1 mouse cellular context compared by ENCODE assay signal in the genomic region with DNA sequence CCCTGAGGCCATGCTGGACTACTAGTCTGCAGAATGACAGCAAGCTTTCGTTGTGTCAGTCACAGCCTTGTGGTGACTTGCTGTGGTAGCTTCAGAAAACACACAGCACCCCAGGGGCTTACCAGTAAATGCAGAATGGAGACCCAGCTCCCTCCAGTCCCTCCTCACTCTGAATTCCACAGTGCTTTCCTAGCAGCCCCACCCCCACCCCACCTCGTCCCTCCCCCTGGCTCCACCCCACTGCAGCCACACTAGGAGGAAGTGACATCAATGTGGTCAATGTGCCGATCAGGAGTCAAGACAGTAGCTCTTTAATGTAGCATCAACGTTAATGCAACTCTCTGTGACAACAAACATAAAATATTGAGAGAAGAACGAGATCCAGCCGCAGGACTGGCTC.
A peak's percentile ranks its signal among the peaks of the same experiment; 100 is the strongest.
TF ChIP-seq lines count a peak whose summit lies in the region.

No protein-coding gene starts in this region.

TF ChIP-seq in CH12.LX, 34 proteins besides CTCF, POLR2A, EP300 and RAD21 (continued from another document):
- TF ChIP-seq MYC (IDR thresholded peaks at IDR 0.05; ENCODE audit: low read depth, low read length) = no peak
- no peak for TF ChIP-seq ZNF384 (IDR thresholded peaks at IDR 0.05; ENCODE audit: low read depth, low read length)
- TF ChIP-seq SIN3A (IDR thresholded peaks at IDR 0.05; ENCODE audit: low read length) = peak; percentile 60; the same call in 1 of the 2 replicates
- TF ChIP-seq USF1 (IDR thresholded peaks at IDR 0.05; ENCODE audit: low read depth, low read length) = no peak
- TF ChIP-seq ELF1 (IDR thresholded peaks at IDR 0.05; ENCODE audit: low read depth, low read length) = no peak
- TF ChIP-seq MEF2A (IDR thresholded peaks at IDR 0.05; ENCODE audit: borderline replicate concordance, low read depth, low read length) = no peak
- TF ChIP-seq GABPA (IDR thresholded peaks at IDR 0.05; ENCODE audit: insufficient replicate concordance, low read depth, low read length) = no peak
- TF ChIP-seq POLR2AphosphoS2 (IDR thresholded peaks at IDR 0.05; ENCODE audit: low read depth, low read length) = no peak
- no peak for TF ChIP-seq PAX5 (IDR thresholded peaks at IDR 0.05; ENCODE audit: low read length)
